Mouse (Mus musculus) megakaryocyte, adult 5-6 weeks (primary cell): Measurements from ENCODE around the gene Ppp1r18. TPM values are rescaled to one million over a fixed set of nuclear protein-coding genes. Genes with fewer than 3 reads are reported as not detected.
A peak's percentile ranks its signal among the peaks of the same experiment; 100 is the strongest.

Experiments
- ATAC-seq: 2 replicates; pipeline ENCODE4 v1.8.0; 2016; ENCODE audit warnings: mild to moderate bottlenecking, inconsistent platforms; ENCODE audit not compliant: poor library complexity, severe bottlenecking
- total RNA-seq, 2 experiments: library from RNA; stranded (forward) in 1 of 2; stranded (reverse) in 1 of 2; fragments of 153-499, 151-499 nt in 1 of 2; fragments of 221-1000, 200-1000 nt in 1 of 2; gene quantifications; 2 replicates each; pipeline versions ENCODE4 v1.2.3 to v1.2.4; 2015 to 2017

Ppp1r18 gene
- total RNA-seq, 2 experiments from 2014 or later: 64.0 to 153 TPM

GRCm38 (mm10) chr17:35868165-35868820 is 2.9 kb downstream of the Ppp1r18 start:
- ATAC-seq: peak; percentile 41

GRCm38 (mm10) chr17:35868961-35869345 is 3.6 kb downstream of the Ppp1r18 start:
- ATAC-seq: no peak

- ATAC-seq: no peak
Observed at GRCm38 (mm10) chr17:35869346-35870067, 4.1 kb downstream of the Ppp1r18 start.

- peak; percentile 54 for ATAC-seq
Observed at GRCm38 (mm10) chr17:35870151-35870883, 4.9 kb downstream of the Ppp1r18 start.

GRCm38 (mm10) chr17:35870884-35871696 is 5.7 kb downstream of the Ppp1r18 start:
- ATAC-seq: no peak

GRCm38 (mm10) chr17:35873774-35874519 is 8.6 kb downstream of the Ppp1r18 start:
- peak; percentile 65 for ATAC-seq

- no peak for ATAC-seq
Observed at GRCm38 (mm10) chr17:35874721-35875120, 9.3 kb downstream of the Ppp1r18 start.

GRCm38 (mm10) chr17:35879245-35880057 is 14.1 kb downstream of the Ppp1r18 start, which contains the start of gene Dhx16:
Gene Dhx16 (plus strand): TSS chr17:35879819.
- ATAC-seq: peak; percentile 98

GRCm38 (mm10) chr17:35882924-35883323 is 17.5 kb downstream of the Ppp1r18 start:
- ATAC-seq: no peak

GRCm38 (mm10) chr17:35883777-35884176 is 18.4 kb downstream of the Ppp1r18 start:
- no peak for ATAC-seq

GRCm38 (mm10) chr17:35887725-35888124 is 22.3 kb downstream of the Ppp1r18 start:
- ATAC-seq: no peak

- peak; percentile 84 for ATAC-seq
Observed at GRCm38 (mm10) chr17:35896781-35897643, 31.6 kb downstream of the Ppp1r18 start, which contains the start of gene 2310061I04Rik. Gene 2310061I04Rik (minus strand): TSS chr17:35897431.

- no peak for ATAC-seq
Observed at GRCm38 (mm10) chr17:35897644-35898573, 32.5 kb downstream of the Ppp1r18 start.

- ATAC-seq: no peak
Observed at GRCm38 (mm10) chr17:35900636-35901035, 35.2 kb downstream of the Ppp1r18 start.

- peak; percentile 30; the same call in 1 of the 2 replicates for ATAC-seq
Observed at GRCm38 (mm10) chr17:35903343-35903991, 38.1 kb downstream of the Ppp1r18 start.

- 0 out of 2 replicates have a peak, but pooled peaks have one; percentile 24 for ATAC-seq
Observed at GRCm38 (mm10) chr17:35903992-35904355, 38.6 kb downstream of the Ppp1r18 start.
